Mouse (Mus musculus) T-helper 17 cell (primary cell): ENCODE measurements around the gene Gart.

Experiments
- in situ Hi-C, 2 experiments: fragments of 300-600 bp; cut with MboI, MseI; formaldehyde crosslinking; loops; 1 replicate in 1 of 2; 2 replicates in 1 of 2; pipeline ENCODE4 v1.15.1; 2025; ENCODE audit warnings: high pct_unique_total_duplicates in 2 of 2

The Gart gene

GRCm38 (mm10) chr16:91618511-91619501 lies 27.9 kb downstream of the Gart start, which contains the start of gene Dnajc28:
Gene Dnajc28, minus strand, starts transcription at chr16:91619026.
- in situ Hi-C loops = no loop called here

GRCm38 (mm10) chr16:91614552-91614951 lies 32.2 kb downstream of the Gart start:
- in situ Hi-C loops = no loop called here

GRCm38 (mm10) chr16:91612525-91612924 lies 34.2 kb downstream of the Gart start:
- in situ Hi-C loops = no loop called here

- in situ Hi-C loops = no loop called here
Observed at GRCm38 (mm10) chr16:91611248-91611647, 35.5 kb downstream of the Gart start.

GRCm38 (mm10) chr16:91609501-91610245 lies 37.1 kb downstream of the Gart start:
- in situ Hi-C loops = no loop called here

- in situ Hi-C loops = no loop called here
Observed at GRCm38 (mm10) chr16:91606958-91607357, 39.8 kb downstream of the Gart start.

GRCm38 (mm10) chr16:91605156-91605555 lies 41.6 kb downstream of the Gart start:
- in situ Hi-C loops = no loop called here

GRCm38 (mm10) chr16:91601693-91602092 lies 45.1 kb downstream of the Gart start:
- in situ Hi-C loops = no loop called here

- in situ Hi-C loops = no loop called here
Observed at GRCm38 (mm10) chr16:91601081-91601480, 45.7 kb downstream of the Gart start.

GRCm38 (mm10) chr16:91599242-91599641 lies 47.5 kb downstream of the Gart start:
- in situ Hi-C loops = no loop called here

GRCm38 (mm10) chr16:91597672-91598010 lies 49.1 kb downstream of the Gart start, which contains the start of gene Tmem50b:
Gene Tmem50b, minus strand, starts transcription at chr16:91597800.
- in situ Hi-C loops = no loop called here

- in situ Hi-C loops = no loop called here
Observed at GRCm38 (mm10) chr16:91596779-91597671, 49.7 kb downstream of the Gart start.

GRCm38 (mm10) chr16:91596397-91596778 lies 50.4 kb downstream of the Gart start:
- in situ Hi-C loops = no loop called here

- in situ Hi-C loops = no loop called here
Observed at GRCm38 (mm10) chr16:91595076-91595475, 51.7 kb downstream of the Gart start.

GRCm38 (mm10) chr16:91593262-91593661 lies 53.5 kb downstream of the Gart start:
- in situ Hi-C loops = no loop called here

- in situ Hi-C loops = no loop called here
Observed at GRCm38 (mm10) chr16:91592162-91592561, 54.6 kb downstream of the Gart start.

GRCm38 (mm10) chr16:91588703-91589102 lies 58.0 kb downstream of the Gart start:
- in situ Hi-C loops = loop anchor here (5.0 kb wide), 1 partner anchor 231 kb away; no protein-coding TSS in a partner anchor

- in situ Hi-C loops = loop anchor here (5.0 kb wide), 1 partner anchor 231 kb away; no protein-coding TSS in a partner anchor
Observed at GRCm38 (mm10) chr16:91587730-91588453, 58.9 kb downstream of the Gart start.

GRCm38 (mm10) chr16:91586244-91586643 lies 60.5 kb downstream of the Gart start:
- in situ Hi-C loops = loop anchor here (5.0 kb wide), 1 partner anchor 229 kb away; no protein-coding TSS in a partner anchor

GRCm38 (mm10) chr16:91585617-91586016 lies 61.1 kb downstream of the Gart start:
- in situ Hi-C loops = loop anchor here (5.0 kb wide), 1 partner anchor 228 kb away; no protein-coding TSS in a partner anchor
